ENCODE assay signal across 17 mouse cellular contexts in genomic region chr3:154149778-154150177, GRCm38 (mm10).
"Had no signal": no experiment of that assay in that cellular context is flagged by ENCODE, and none has a peak within 500 bp of the region (broad histone marks: within the 10 kb centered on the region; RNA-seq: fewer than 3 reads in every experiment).

No protein-coding gene starts in this region.

- H3K4me1 ChIP-seq: lung, embryonic 15.5 days; megakaryocyte, embryonic 14.5 days; midbrain, embryonic 12.5 days; neural tube, embryonic 12.5 days; stomach, embryonic 15.5 days had no signal

- H3K27me3 ChIP-seq: lung, embryonic 15.5 days; midbrain, embryonic 12.5 days; neural tube, embryonic 12.5 days; stomach, embryonic 15.5 days had no signal

- H3K27ac ChIP-seq: lung, embryonic 15.5 days; macrophage; midbrain, embryonic 12.5 days; neural tube, embryonic 12.5 days; stomach, embryonic 15.5 days; stomach, postnatal 0 days had no signal

- DNase-seq: liver, postnatal 0 days; lung, adult 2 months; lung, postnatal 14 days; lung, postnatal 36 days; midbrain, embryonic 14.5 days; right cerebral cortex, postnatal 14 days; thymus, adult 2 months; thymus, postnatal 25 days; thymus, postnatal 4 days had no signal

- H3K9me3 ChIP-seq: lung, embryonic 15.5 days; midbrain, embryonic 12.5 days; neural tube, embryonic 12.5 days; stomach, embryonic 15.5 days had no signal

- H3K9ac ChIP-seq: liver, postnatal 0 days; lung, embryonic 15.5 days; midbrain, embryonic 12.5 days; neural tube, embryonic 12.5 days; stomach, embryonic 15.5 days had no signal

- H3K4me3 ChIP-seq: lung, embryonic 15.5 days; megakaryocyte, embryonic 14.5 days; midbrain, embryonic 12.5 days; neural tube, embryonic 12.5 days; stomach, embryonic 15.5 days had no signal

- H3K4me2 ChIP-seq: lung, embryonic 15.5 days; midbrain, embryonic 12.5 days; neural tube, embryonic 12.5 days; stomach, embryonic 15.5 days had no signal

- H3K36me3 ChIP-seq: lung, embryonic 15.5 days; midbrain, embryonic 12.5 days; neural tube, embryonic 12.5 days; stomach, embryonic 15.5 days had no signal

- ATAC-seq: liver, postnatal 0 days; lung, postnatal 0 days had no signal
